Mouse (Mus musculus) liver, embryonic 11.5 days (tissue): Measurements from ENCODE around the gene Resf1. TPM values are rescaled to one million over a fixed set of nuclear protein-coding genes. Genes with fewer than 3 reads are reported as not detected.

Experiments
- ATAC-seq: fragments of 200-750 bp; cut with Nextera tagmentation; replicated peaks from 2 replicates; pipeline ENCODE4 v1.8.0; 2017; ENCODE audit warnings: moderate number of reproducible peaks, mild to moderate bottlenecking, moderate TSS enrichment, moderate library complexity; ENCODE audit not compliant: low FRiP score
- DNase-seq: peaks from one replicate; pipeline ENCODE4 v3.0.0-alpha.2; 2017; ENCODE audit warnings: low spot score
- H3K27ac ChIP-seq: fragments of 300-500 bp; sonication (generic); 2 replicates; pipeline ENCODE4 v1.5.1; 2014; ENCODE audit warnings: mild to moderate bottlenecking, low read depth, low read length, control low read depth
- H3K27me3 ChIP-seq: fragments of 300-500 bp; sonication (generic); replicated peaks from 2 replicates; pipeline ENCODE4 v1.6.1; 2014; ENCODE audit warnings: low read length, mixed read lengths; ENCODE audit not compliant: control insufficient read depth, insufficient read depth
- H3K36me3 ChIP-seq: fragments of 300-500 bp; sonication (generic); 2 replicates; pipeline ENCODE4 v1.6.1; 2014; ENCODE audit warnings: mild to moderate bottlenecking, low read length, moderate library complexity, mixed read lengths; ENCODE audit not compliant: control insufficient read depth, insufficient read depth
- H3K4me1 ChIP-seq: fragments of 300-500 bp; sonication (generic); replicated peaks from 2 replicates; pipeline ENCODE4 v1.6.1; 2014; ENCODE audit warnings: low read length, mixed read lengths; ENCODE audit not compliant: control insufficient read depth, insufficient read depth
- H3K4me2 ChIP-seq: fragments of 300-500 bp; sonication (generic); 2 replicates; pipeline ENCODE4 v1.6.1; 2014; ENCODE audit warnings: mild to moderate bottlenecking, control low read depth, moderate library complexity
- H3K4me3 ChIP-seq: fragments of 300-500 bp; sonication (generic); 2 replicates; pipeline ENCODE4 v1.5.1; 2014; ENCODE audit warnings: low read depth, low read length, control low read depth
- H3K9ac ChIP-seq: fragments of 300-500 bp; sonication (generic); 2 replicates; pipeline ENCODE4 v1.6.1; 2014; ENCODE audit warnings: low read depth, low read length, control low read depth
- H3K9me3 ChIP-seq: fragments of 300-500 bp; sonication (generic); 2 replicates; pipeline ENCODE4 v1.6.1; 2016; ENCODE audit warnings: low read length, inconsistent platforms, mixed read lengths; ENCODE audit not compliant: control insufficient read depth
- WGBS: fragments of 180-500 bp; shearing (Covaris S2); extraction: QIAGEN DNeasy Blood & Tissue Kit; methylation state at CpG from one replicate; pipeline ENCODE4 v1.1.7; 2014; 5-methylcytosine and 5-hydroxymethylcytosine counted together
- polyA plus RNA-seq: library from polyadenylated mRNA; unstranded; fragments of >200 nt; fragmentation: Nextera tagmentation; extraction: Ambion mirVana; gene quantifications from 2 replicates; pipeline ENCODE4 v1.2.1, GENCODE M21; 2014

The Resf1 gene
- polyA plus RNA-seq, 1 experiment from 2014 or later, result 37.7 TPM

GRCm38 (mm10) chr6:149307092-149307491, 2.1 kb upstream of the Resf1 start:
- WGBS, result 86% methylated on average over 2 of the region's 2 CpGs
- no peak overlapping the region for H3K4me2 ChIP-seq

GRCm38 (mm10) chr6:149307801-149308200, 1.4 kb upstream of the Resf1 start:
- DNase-seq (no peak), ATAC-seq (no peak)
- H3K27ac ChIP-seq, result no peak overlapping the region
- peaks cover 16% of the 10 kb centered on the region for H3K9me3 ChIP-seq
- WGBS, result 44% methylated on average over 2 of the region's 2 CpGs
- peaks cover 4% of the 10 kb centered on the region; the same call in 1 of the 2 replicates for H3K36me3 ChIP-seq
- H3K9ac ChIP-seq, result no peak overlapping the region
- H3K4me2 ChIP-seq, result no peak overlapping the region
- peaks cover 8% of the 10 kb centered on the region for H3K4me1 ChIP-seq
- H3K27me3 ChIP-seq, result no peaks in the 10 kb centered on the region
- H3K4me3 ChIP-seq, result no peak overlapping the region

More at GRCm38 (mm10) chr6:149307092-149307491, 2.1 kb upstream of the Resf1 start:
- Histone ChIP-seq H3K27me3 (no peaks in the 10 kb centered on the region), H3K9ac (no peak overlapping the region), H3K4me1 (peaks cover 8% of the 10 kb centered on the region), H3K36me3 (peaks cover 4% of the 10 kb centered on the region; the same call in 1 of the 2 replicates), H3K9me3 (peaks cover 16% of the 10 kb centered on the region), H3K27ac (no peak overlapping the region), H3K4me3 (no peak overlapping the region)
- DNase-seq (no peak), ATAC-seq (no peak)

GRCm38 (mm10) chr6:149310226-149310625, 1.0 kb downstream of the Resf1 start:
- Histone ChIP-seq H3K4me2 (peak overlapping the region; percentile 71), H3K36me3 (peaks cover 4% of the 10 kb centered on the region; the same call in 1 of the 2 replicates), H3K9me3 (peaks cover 13% of the 10 kb centered on the region), H3K4me1 (peaks cover 8% of the 10 kb centered on the region), H3K27me3 (no peaks in the 10 kb centered on the region), H3K27ac (no peak overlapping the region; the same call in 1 of the 2 replicates), H3K4me3 (peak overlapping the region; percentile 81), H3K9ac (peak overlapping the region; percentile 87; the same call in 1 of the 2 replicates)
- WGBS, result 55% methylated on average over 2 of the region's 2 CpGs
- ATAC-seq (no peak), DNase-seq (no peak)

GRCm38 (mm10) chr6:149311044-149311443, 1.8 kb downstream of the Resf1 start:
- Histone ChIP-seq H3K4me1 (peaks cover 8% of the 10 kb centered on the region), H3K27ac (no peak overlapping the region), H3K36me3 (peaks cover 5% of the 10 kb centered on the region; the same call in 1 of the 2 replicates), H3K9ac (0 out of 2 replicates have a peak overlapping the region, but pooled peaks have one; percentile 27), H3K9me3 (peaks cover 8% of the 10 kb centered on the region), H3K4me2 (peak overlapping the region; percentile 71), H3K27me3 (no peaks in the 10 kb centered on the region), H3K4me3 (peak overlapping the region; percentile 81)
- ATAC-seq (peak; percentile 52), DNase-seq (no peak)
- WGBS, result 60% methylated on average over 2 of the region's 2 CpGs

GRCm38 (mm10) chr6:149311778-149312177, 2.6 kb downstream of the Resf1 start:
- peaks cover 4% of the 10 kb centered on the region; the same call in 1 of the 2 replicates for H3K36me3 ChIP-seq
- no peak for ATAC-seq

DNA sequence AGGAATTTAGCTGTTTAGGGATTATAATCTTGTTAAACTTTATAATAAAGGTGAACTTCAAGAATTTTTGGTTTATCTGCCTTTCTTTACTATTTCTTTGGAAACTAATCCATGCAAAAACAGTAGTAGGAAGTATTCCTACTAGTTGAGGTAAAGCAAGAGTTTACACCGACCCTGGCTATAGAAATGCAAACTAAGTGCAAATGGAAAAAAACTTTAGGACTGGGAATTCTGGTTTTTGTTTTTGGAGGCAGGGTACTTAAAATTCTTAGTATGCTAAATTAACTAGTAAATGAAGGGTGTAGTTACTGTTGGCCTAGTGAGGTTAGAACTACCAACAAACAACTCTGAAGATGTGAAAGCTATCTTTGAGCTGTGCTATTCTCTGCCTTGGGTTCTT, 3.0 kb downstream of the Resf1 start:
- peaks cover 8% of the 10 kb centered on the region for H3K4me1 ChIP-seq
- no peak overlapping the region for H3K9ac ChIP-seq
- no peaks in the 10 kb centered on the region for H3K27me3 ChIP-seq
- no peak overlapping the region for H3K4me2 ChIP-seq
- DNase-seq, result no peak
- no peak for ATAC-seq
- no peak overlapping the region for H3K27ac ChIP-seq
- H3K4me3 ChIP-seq, result no peak overlapping the region
- H3K36me3 ChIP-seq, result peaks cover 3% of the 10 kb centered on the region; the same call in 1 of the 2 replicates
- 74% methylated on average over 1 of the region's 1 CpGs for WGBS
- H3K9me3 ChIP-seq, result peaks cover 5% of the 10 kb centered on the region

More at GRCm38 (mm10) chr6:149311778-149312177, 2.6 kb downstream of the Resf1 start:
- H3K27ac ChIP-seq, result no peak overlapping the region
- DNase-seq, result no peak
- no peaks in the 10 kb centered on the region for H3K27me3 ChIP-seq
- 76% methylated on average over 1 of the region's 1 CpGs for WGBS
- H3K4me1 ChIP-seq, result peaks cover 8% of the 10 kb centered on the region
- no peak overlapping the region for H3K4me3 ChIP-seq
- no peak overlapping the region for H3K9ac ChIP-seq
- peaks cover 8% of the 10 kb centered on the region for H3K9me3 ChIP-seq
- H3K4me2 ChIP-seq, result no peak overlapping the region

DNA sequence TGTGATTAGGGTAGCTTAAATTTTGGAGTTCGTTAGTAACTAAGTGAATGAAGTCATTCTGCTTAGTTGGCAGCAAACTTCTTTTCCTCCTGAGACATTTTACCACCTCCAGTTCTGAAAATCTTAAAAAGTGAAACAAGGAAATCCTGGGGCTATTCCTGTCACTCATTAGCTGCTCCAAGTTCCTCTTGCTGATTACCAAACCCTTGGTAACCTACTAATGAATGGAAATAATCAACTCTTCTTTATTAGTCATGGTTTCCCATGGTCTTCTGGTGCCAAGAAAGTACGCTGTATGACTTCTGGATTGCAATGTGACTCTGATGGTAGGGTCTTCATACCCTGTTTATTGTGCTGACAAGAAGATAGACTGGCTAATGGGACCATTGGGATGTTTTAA, 5.7 kb downstream of the Resf1 start:
- Histone ChIP-seq H3K4me3 (no peak overlapping the region), H3K9me3 (no peaks in the 10 kb centered on the region), H3K36me3 (peaks cover 5% of the 10 kb centered on the region; the same call in 1 of the 2 replicates), H3K27me3 (no peaks in the 10 kb centered on the region), H3K9ac (no peak overlapping the region), H3K4me2 (no peak overlapping the region), H3K4me1 (peaks cover 8% of the 10 kb centered on the region), H3K27ac (no peak overlapping the region)
- DNase-seq (no peak), ATAC-seq (no peak)
- WGBS, result 87% methylated on average over 2 of the region's 2 CpGs

GRCm38 (mm10) chr6:149323523-149324241, 14.5 kb downstream of the Resf1 start:
- peaks cover 7% of the 10 kb centered on the region; the same call in 1 of the 2 replicates for H3K9me3 ChIP-seq
- peak; percentile 70 for ATAC-seq
- H3K27me3 ChIP-seq, result no peaks in the 10 kb centered on the region
- H3K4me3 ChIP-seq, result no peak overlapping the region
- no peak overlapping the region for H3K4me2 ChIP-seq
- 66% methylated on average over 4 of the region's 4 CpGs for WGBS
- H3K27ac ChIP-seq, result no peak overlapping the region
- H3K36me3 ChIP-seq, result peaks cover 49% of the 10 kb centered on the region
- H3K4me1 ChIP-seq, result peaks cover 5% of the 10 kb centered on the region; the same call in 1 of the 2 replicates
- DNase-seq, result no peak
- H3K9ac ChIP-seq, result no peak overlapping the region
